Mouse (Mus musculus) testis, adult 2 months (tissue): Measurements from ENCODE around the gene Tipin. TPM values are rescaled to one million over a fixed set of nuclear protein-coding genes. Genes with fewer than 3 reads are reported as not detected.
"Not testable (repeated sequence)": the region's sequence is repeated elsewhere in the genome, so short reads cannot be mapped to it uniquely, and the experiment has no call there.

Experiments
- H3K27ac ChIP-seq: fragments of 200-500 bp; 2 replicates; pipeline ENCODE4 v1.5.1; 2012; ENCODE audit warnings: low read depth, low read length; ENCODE audit not compliant: control insufficient read depth, insufficient read depth
- H3K27me3 ChIP-seq: fragments of 200-500 bp; 2 replicates; pipeline ENCODE4 v1.6.1; 2012; ENCODE audit warnings: mild to moderate bottlenecking, low read length, moderate library complexity; ENCODE audit not compliant: control insufficient read depth, insufficient read depth
- H3K36me3 ChIP-seq: fragments of 200-500 bp; 2 replicates; pipeline ENCODE4 v1.6.1; 2012; ENCODE audit warnings: mild to moderate bottlenecking, low read length; ENCODE audit not compliant: control insufficient read depth, insufficient read depth
- H3K4me1 ChIP-seq: fragments of 200-500 bp; 2 replicates; pipeline ENCODE4 v1.6.1; 2012; ENCODE audit warnings: low read length; ENCODE audit not compliant: control insufficient read depth, insufficient read depth
- H3K4me3 ChIP-seq: fragments of 200-500 bp; 2 replicates; pipeline ENCODE4 v1.5.1; 2012; ENCODE audit warnings: low read depth, mild to moderate bottlenecking, low read length, moderate library complexity, mixed read lengths; ENCODE audit not compliant: control insufficient read depth
- CTCF ChIP-seq: fragments of 200-500 bp; IDR thresholded peaks from 2 replicates; pipeline ENCODE4 v1.5.1; 2012; ENCODE audit warnings: low read depth, mild to moderate bottlenecking, inconsistent platforms, low read length, moderate library complexity; ENCODE audit not compliant: control insufficient read depth, insufficient read depth, insufficient replicate concordance
- POLR2A ChIP-seq: fragments of 200-500 bp; IDR thresholded peaks from 2 replicates; pipeline ENCODE4 v1.6.1; 2012; ENCODE audit warnings: low read depth, mild to moderate bottlenecking, inconsistent platforms, low read length, moderate library complexity; ENCODE audit not compliant: control insufficient read depth
- polyA plus RNA-seq: library from polyadenylated mRNA; depleted of rRNA; stranded (reverse); fragments of >200 nt; gene quantifications from 2 replicates; pipeline ENCODE4 v1.2.3, GENCODE M21; 2012

The Tipin gene
- polyA plus RNA-seq, 1 experiment: 26.3 TPM

DNA sequence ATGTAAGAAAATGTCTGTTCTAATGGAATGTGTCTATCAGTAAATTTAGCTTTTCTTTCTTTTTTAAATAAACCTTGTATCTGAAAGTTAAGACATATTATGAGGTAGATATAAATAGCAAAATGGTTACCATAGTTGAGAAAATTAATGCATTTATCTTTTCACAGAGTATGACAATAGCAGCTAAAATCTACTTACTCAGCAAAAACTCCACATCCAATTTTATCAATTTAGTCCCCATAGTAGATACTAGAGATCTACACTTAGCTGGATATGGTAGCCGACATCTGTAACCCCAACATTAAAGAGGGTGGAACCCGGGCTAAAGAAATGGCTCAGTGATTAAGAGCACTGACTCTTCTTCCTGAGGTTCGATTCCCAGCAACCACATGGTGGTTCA, 25.2 kb upstream of the Tipin start:
- no peak overlapping the region for H3K27ac ChIP-seq
- H3K27me3 ChIP-seq: no peaks in the 10 kb centered on the region
- TF ChIP-seq CTCF (no peak), POLR2A (no peak)
- H3K4me3 ChIP-seq: no peak overlapping the region
- peaks cover 7% of the 10 kb centered on the region for H3K4me1 ChIP-seq
- H3K36me3 ChIP-seq: no peaks in the 10 kb centered on the region

- TF ChIP-seq CTCF (no peak), POLR2A (no peak)
- Histone ChIP-seq H3K27ac (no peak overlapping the region), H3K36me3 (no peaks in the 10 kb centered on the region), H3K4me1 (no peaks in the 10 kb centered on the region), H3K27me3 (no peaks in the 10 kb centered on the region), H3K4me3 (no peak overlapping the region)
These were observed 21.5 kb upstream of the Tipin start for GRCm38 (mm10) chr9:64259906-64260305.

- TF ChIP-seq CTCF (no peak), POLR2A (no peak)
- Histone ChIP-seq H3K4me3 (no peak overlapping the region), H3K4me1 (no peaks in the 10 kb centered on the region), H3K27ac (no peak overlapping the region), H3K27me3 (no peaks in the 10 kb centered on the region), H3K36me3 (no peaks in the 10 kb centered on the region)
These were observed 20.4 kb upstream of the Tipin start for GRCm38 (mm10) chr9:64261023-64261422.

DNA sequence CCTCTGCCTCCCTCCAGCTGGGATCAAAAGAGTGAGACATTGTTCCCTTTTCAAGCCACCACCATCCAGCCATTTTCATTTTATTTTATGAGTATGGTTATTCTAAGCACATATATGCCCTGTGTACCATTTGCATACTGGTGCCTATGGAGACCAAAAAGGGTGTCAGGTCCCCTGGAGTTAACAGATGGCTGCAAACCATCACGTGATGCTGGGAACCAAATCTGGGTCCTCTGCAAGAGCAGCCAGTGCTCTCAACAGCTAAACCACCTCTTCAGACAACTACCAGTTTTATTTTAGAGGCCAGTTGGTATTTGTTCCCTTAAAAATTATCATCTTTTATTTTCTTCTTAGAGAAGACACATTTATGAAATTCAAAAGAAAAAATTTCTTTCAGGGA, 16.6 kb upstream of the Tipin start:
- Histone ChIP-seq H3K4me1 (no peaks in the 10 kb centered on the region), H3K27ac (no peak overlapping the region), H3K27me3 (no peaks in the 10 kb centered on the region), H3K4me3 (no peak overlapping the region), H3K36me3 (no peaks in the 10 kb centered on the region)
- no peak for TF ChIP-seq POLR2A
- TF ChIP-seq CTCF: no peak

GRCm38 (mm10) chr9:64267231-64267630, 14.2 kb upstream of the Tipin start:
- no peak overlapping the region for H3K27ac ChIP-seq
- TF ChIP-seq CTCF (no peak), POLR2A (no peak)

DNA sequence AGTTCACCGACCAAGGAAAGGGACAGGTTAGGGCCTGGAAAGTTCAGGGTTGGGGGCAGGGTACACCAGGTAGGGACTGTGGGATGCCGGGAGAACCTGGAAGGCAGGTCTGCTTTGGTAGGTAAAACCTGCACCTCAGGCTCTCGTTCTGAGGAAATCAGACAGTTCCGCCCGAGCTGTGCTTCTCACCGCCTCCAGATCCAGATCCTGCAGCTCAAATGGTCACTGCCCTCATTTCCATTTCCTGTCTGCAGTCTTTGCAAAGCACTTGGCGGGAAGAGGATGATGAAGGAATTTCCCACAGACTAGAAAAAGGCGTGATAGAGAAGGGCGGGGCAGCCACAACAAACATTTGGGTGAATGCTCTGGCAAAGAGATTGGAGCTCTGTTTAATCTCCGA, 13.2 kb upstream of the Tipin start:
- Histone ChIP-seq H3K27me3 (no peaks in the 10 kb centered on the region), H3K4me1 (no peaks in the 10 kb centered on the region), H3K4me3 (peak overlapping the region; percentile 13), H3K27ac (no peak overlapping the region), H3K36me3 (no peaks in the 10 kb centered on the region)
- TF ChIP-seq CTCF: no peak

More at GRCm38 (mm10) chr9:64267231-64267630, 14.2 kb upstream of the Tipin start:
- H3K4me1 ChIP-seq: no peaks in the 10 kb centered on the region
- H3K36me3 ChIP-seq: no peaks in the 10 kb centered on the region
- no peak overlapping the region for H3K4me3 ChIP-seq
- no peaks in the 10 kb centered on the region for H3K27me3 ChIP-seq

DNA sequence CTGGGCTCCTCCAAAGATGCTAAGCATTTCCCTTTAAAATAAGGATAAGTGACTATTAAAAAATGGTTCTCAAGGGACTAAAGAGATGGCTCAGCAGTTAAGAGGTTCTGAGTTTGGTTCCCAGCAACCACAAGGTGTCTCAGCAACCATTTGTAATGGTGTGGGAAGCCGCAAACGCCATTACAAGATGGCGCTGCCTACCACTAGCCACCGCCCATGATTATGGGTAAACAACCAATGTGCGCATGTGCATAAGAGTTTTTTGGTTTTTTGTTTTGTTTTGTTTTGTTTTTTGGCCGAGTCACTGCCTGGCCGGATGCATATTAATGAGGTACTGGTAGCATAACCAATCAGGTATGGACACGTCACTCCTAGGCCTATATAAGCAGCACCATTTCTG, 12.5 kb upstream of the Tipin start:
- H3K4me3 ChIP-seq, H3K4me1 ChIP-seq, H3K36me3 ChIP-seq, H3K27ac ChIP-seq, H3K27me3 ChIP-seq: not testable (repeated sequence)

- no peaks in the 10 kb centered on the region for H3K27me3 ChIP-seq
- H3K4me1 ChIP-seq: peaks cover 2% of the 10 kb centered on the region; the same call in 1 of the 2 replicates
- no peak overlapping the region for H3K27ac ChIP-seq
- no peak for TF ChIP-seq CTCF
- TF ChIP-seq POLR2A: no peak
- no peak overlapping the region for H3K4me3 ChIP-seq
- no peaks in the 10 kb centered on the region for H3K36me3 ChIP-seq
These were observed 10.1 kb upstream of the Tipin start for GRCm38 (mm10) chr9:64271249-64271648.

DNA sequence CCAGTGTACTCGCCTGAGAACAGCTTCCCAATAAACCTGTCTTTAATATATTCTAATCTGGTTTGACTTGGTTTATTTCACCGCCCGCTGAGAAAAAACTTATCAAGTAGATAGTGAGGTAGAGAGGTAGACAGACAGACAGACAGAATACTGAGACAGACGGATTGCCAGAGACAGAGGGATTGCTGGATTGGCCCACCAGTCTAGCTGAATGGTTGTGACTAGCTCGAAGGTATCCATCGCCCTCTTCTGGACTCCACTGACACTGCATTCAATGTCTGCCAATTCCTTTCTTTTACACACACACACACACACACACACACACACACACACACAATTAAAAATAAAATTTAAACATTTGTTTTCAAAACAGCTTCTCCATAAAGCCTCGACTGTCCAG, 8.8 kb upstream of the Tipin start:
- Histone ChIP-seq H3K27ac (no peak overlapping the region), H3K4me3 (no peak overlapping the region), H3K27me3 (no peaks in the 10 kb centered on the region), H3K36me3 (no peaks in the 10 kb centered on the region), H3K4me1 (peaks cover 2% of the 10 kb centered on the region; the same call in 1 of the 2 replicates)
- TF ChIP-seq CTCF (peak; percentile 31; the same call in 1 of the 2 replicates), POLR2A (no peak)
